Mouse (Mus musculus) heart, embryonic 14.5 days (tissue): Measurements from ENCODE around the gene Il17ra. TPM values are rescaled to one million over a fixed set of nuclear protein-coding genes. Genes with fewer than 3 reads are reported as not detected.

Experiments
- ATAC-seq: fragments of 200-750 bp; cut with Nextera tagmentation; 2 replicates; pipeline ENCODE4 v1.8.0; 2017; ENCODE audit warnings: low read depth, moderate TSS enrichment; ENCODE audit not compliant: insufficient number of reproducible peaks, insufficient read depth, low FRiP score
- H3K27ac ChIP-seq, 2 experiments: fragments of 200-500 bp in 1 of 2; fragments of 300-500 bp in 1 of 2; sonication (generic) in 1 of 2; replicated peaks in 1 of 2; 2 replicates each; pipeline ENCODE4 v1.5.1; 2012 to 2014; ENCODE audit warnings: low read depth in 2 of 2, low read length in 2 of 2, control low read depth in 1 of 2, mild to moderate bottlenecking in 1 of 2, mixed read lengths in 1 of 2; ENCODE audit not compliant: control insufficient read depth in 1 of 2, insufficient read depth in 1 of 2
- H3K27me3 ChIP-seq: fragments of 300-500 bp; sonication (generic); 2 replicates; pipeline ENCODE4 v1.6.1; 2014; ENCODE audit warnings: mild to moderate bottlenecking, low read length, control low read depth; ENCODE audit not compliant: control insufficient read depth, insufficient read depth
- H3K36me3 ChIP-seq: fragments of 300-500 bp; sonication (generic); 2 replicates; pipeline ENCODE4 v1.6.1; 2014; ENCODE audit warnings: mild to moderate bottlenecking, control low read depth, low read length, mixed read lengths; ENCODE audit not compliant: control insufficient read depth, insufficient read depth
- H3K4me1 ChIP-seq, 2 experiments: fragments of 200-500 bp in 1 of 2; fragments of 300-500 bp in 1 of 2; sonication (generic) in 1 of 2; 2 replicates each; pipeline ENCODE4 v1.6.1; 2012 to 2014; ENCODE audit warnings: low read length in 2 of 2, control low read depth in 1 of 2, mixed read lengths in 1 of 2; ENCODE audit not compliant: control insufficient read depth in 2 of 2, insufficient read depth in 2 of 2
- H3K4me2 ChIP-seq: fragments of 300-500 bp; sonication (generic); 2 replicates; pipeline ENCODE4 v1.6.1; 2014; ENCODE audit warnings: mild to moderate bottlenecking, low read length
- H3K4me3 ChIP-seq, 2 experiments: fragments of 200-500 bp in 1 of 2; fragments of 300-500 bp in 1 of 2; sonication (generic) in 1 of 2; 2 replicates each; pipeline ENCODE4 v1.5.1; 2012 to 2014; ENCODE audit warnings: low read length in 2 of 2, mild to moderate bottlenecking in 2 of 2, control low read depth in 1 of 2, low read depth in 1 of 2, moderate library complexity in 1 of 2; ENCODE audit not compliant: control insufficient read depth in 1 of 2, insufficient read depth in 1 of 2
- H3K9ac ChIP-seq: fragments of 300-500 bp; sonication (generic); 2 replicates; pipeline ENCODE4 v1.6.1; 2014; ENCODE audit warnings: mild to moderate bottlenecking, low read length
- H3K9me3 ChIP-seq: fragments of 300-500 bp; sonication (generic); 2 replicates; pipeline ENCODE4 v1.6.1; 2016; ENCODE audit warnings: low read length, control low read depth; ENCODE audit not compliant: control insufficient read depth
- WGBS: fragments of 180-500 bp; shearing (Covaris S2); extraction: QIAGEN DNeasy Blood & Tissue Kit; methylation state at CpG from one replicate; pipeline ENCODE4 v1.1.7; 2014; 5-methylcytosine and 5-hydroxymethylcytosine counted together
- polyA plus RNA-seq: library from polyadenylated mRNA; unstranded; fragments of >200 nt; fragmentation: Nextera tagmentation; extraction: Ambion mirVana; gene quantifications from 2 replicates; pipeline ENCODE4 v1.2.1, GENCODE M21; 2014

The Il17ra gene
- polyA plus RNA-seq, 1 experiment from 2014 or later: 1.8 TPM

- Histone ChIP-seq H3K27ac (no peak overlapping the region), H3K9ac (no peak overlapping the region), H3K4me2 (peak overlapping the region; percentile 99), H3K36me3 (no peaks in the 10 kb centered on the region), H3K9me3 (no peaks in the 10 kb centered on the region), H3K27me3 (peaks cover 43% of the 10 kb centered on the region), H3K4me3 (peak overlapping the region; percentile 62 to 67), H3K4me1 (peaks cover 5 to 22% of the 10 kb centered on the region in 2 experiments)
- no peak for ATAC-seq
- 4% methylated on average over 22 of the region's 22 CpGs for WGBS
Observed at GRCm38 (mm10) chr6:120491862-120492498, 28.9 kb downstream of the Il17ra start.

- ATAC-seq: 0 out of 2 replicates have a peak, but pooled peaks have one; percentile 2
- Histone ChIP-seq H3K9me3 (no peaks in the 10 kb centered on the region), H3K27ac (no peak overlapping the region), H3K4me2 (peak overlapping the region; percentile 99), H3K27me3 (peaks cover 43% of the 10 kb centered on the region), H3K4me1 (peaks cover 5 to 22% of the 10 kb centered on the region in 2 experiments), H3K9ac (peak overlapping the region; percentile 64), H3K4me3 (peak overlapping the region; percentile 62 to 67), H3K36me3 (no peaks in the 10 kb centered on the region)
- under 1% methylated on average over 92 of the region's 95 CpGs for WGBS
Observed at GRCm38 (mm10) chr6:120492499-120493373, 29.7 kb downstream of the Il17ra start.

DNA sequence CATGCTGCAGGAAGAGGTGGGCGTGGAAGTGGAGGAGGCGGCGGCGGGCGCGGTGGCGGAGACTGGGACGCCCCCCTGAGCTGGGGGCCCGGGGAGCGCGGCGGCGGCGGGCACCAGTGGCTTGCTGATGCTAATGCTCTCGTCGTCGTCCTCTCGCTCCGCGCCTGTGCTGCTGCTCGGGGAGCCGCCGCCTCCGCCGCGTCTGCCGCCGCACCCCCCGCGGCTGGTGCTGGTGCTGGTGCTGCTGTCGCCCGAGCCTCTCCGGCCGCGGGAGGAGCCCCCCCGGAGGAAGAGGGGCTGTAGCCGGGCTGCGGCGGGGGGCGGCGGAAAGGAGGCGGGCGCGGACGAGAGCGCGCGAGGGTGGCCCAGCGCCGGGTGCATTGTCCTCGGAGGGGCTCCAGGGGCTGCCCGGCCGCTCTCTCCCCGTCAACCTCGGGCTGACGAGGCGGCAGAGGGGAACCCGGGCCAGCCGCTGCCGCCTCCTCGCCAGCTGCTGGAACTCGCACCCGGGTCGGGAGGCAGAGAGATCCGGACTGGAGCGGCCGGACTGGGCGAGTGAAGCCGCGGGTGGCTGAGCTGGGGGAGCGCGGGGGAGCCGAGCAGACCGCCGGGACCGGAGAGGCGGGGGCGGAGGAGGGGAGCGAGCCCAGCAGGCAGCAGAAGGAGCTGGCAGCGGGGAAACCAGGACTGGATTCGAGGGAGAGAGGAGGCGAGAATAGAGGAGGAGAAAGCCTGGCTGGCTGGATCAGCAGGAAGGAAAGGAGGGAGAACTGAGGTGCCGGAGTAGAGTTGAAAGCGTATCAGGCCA is 30.5 kb downstream of the Il17ra start, which contains the start of gene Tmem121b:
Gene Tmem121b, minus strand, starts transcription at position 434 of the 808 bp plus-strand sequence.
- H3K9me3 ChIP-seq: no peaks in the 10 kb centered on the region
- peaks cover 43% of the 10 kb centered on the region for H3K27me3 ChIP-seq
- WGBS: under 1% methylated on average over 70 of the region's 84 CpGs
- no peaks in the 10 kb centered on the region for H3K36me3 ChIP-seq
- ATAC-seq: peak; percentile 23; the same call in 1 of the 2 replicates
- H3K4me3 ChIP-seq: peak within 1 kb of the TSS; percentile 62 to 67
- H3K27ac ChIP-seq: no peak within 1 kb of the TSS
- H3K4me1 ChIP-seq: peaks cover 5 to 22% of the 10 kb centered on the region in 2 experiments
- H3K4me2 ChIP-seq: peak within 1 kb of the TSS; percentile 99
- H3K9ac ChIP-seq: peak within 1 kb of the TSS; percentile 64

GRCm38 (mm10) chr6:120496544-120496943 is 33.5 kb downstream of the Il17ra start:
- Histone ChIP-seq H3K9ac (no peak overlapping the region), H3K4me3 (no peak overlapping the region), H3K4me1 (peaks cover 5 to 22% of the 10 kb centered on the region in 2 experiments), H3K4me2 (no peak overlapping the region), H3K9me3 (peaks cover 6% of the 10 kb centered on the region; the same call in 1 of the 2 replicates), H3K27ac (no peak overlapping the region), H3K36me3 (no peaks in the 10 kb centered on the region), H3K27me3 (peaks cover 29% of the 10 kb centered on the region)
- ATAC-seq: no peak
- 57% methylated on average over 3 of the region's 3 CpGs for WGBS

- H3K9ac ChIP-seq: no peak overlapping the region
- H3K4me1 ChIP-seq: no peaks in the 10 kb centered on the region
- H3K27me3 ChIP-seq: no peaks in the 10 kb centered on the region
- H3K36me3 ChIP-seq: peaks cover 8% of the 10 kb centered on the region
- H3K4me2 ChIP-seq: no peak overlapping the region
- H3K9me3 ChIP-seq: peaks cover 6% of the 10 kb centered on the region; the same call in 1 of the 2 replicates
- no peak for ATAC-seq
- WGBS: 69% methylated on average over 3 of the region's 3 CpGs
- no peak overlapping the region for H3K4me3 ChIP-seq
- H3K27ac ChIP-seq: no peak overlapping the region
Observed at GRCm38 (mm10) chr6:120504051-120504450, 41.0 kb downstream of the Il17ra start.

- no peak overlapping the region for H3K4me2 ChIP-seq
Observed at GRCm38 (mm10) chr6:120505531-120505930, 42.5 kb downstream of the Il17ra start.

DNA sequence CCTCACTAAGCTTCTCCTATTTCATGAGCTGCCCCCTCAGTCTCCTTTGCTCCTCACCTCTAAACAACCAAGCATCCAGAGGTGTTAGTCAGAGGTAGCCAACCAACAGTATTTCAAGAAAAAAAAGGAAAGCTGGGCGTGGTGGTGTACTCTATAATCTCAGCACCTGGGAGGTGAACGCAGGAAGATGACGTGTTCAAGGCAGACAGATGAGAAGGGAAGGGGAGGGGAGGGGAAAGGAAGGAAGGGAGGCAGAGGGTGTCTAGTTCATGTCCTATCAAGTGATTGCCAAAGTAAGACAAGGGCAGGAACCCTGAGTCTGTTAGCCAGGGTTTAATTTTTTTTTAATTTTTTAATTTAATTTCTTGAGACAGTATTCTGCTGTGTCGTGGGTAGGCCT is 45.6 kb downstream of the Il17ra start:
- no peak overlapping the region for H3K9ac ChIP-seq
- H3K4me2 ChIP-seq: no peak overlapping the region
- no peak overlapping the region for H3K4me3 ChIP-seq
- peaks cover 43% of the 10 kb centered on the region for H3K36me3 ChIP-seq
- no peaks in the 10 kb centered on the region for H3K27me3 ChIP-seq
- ATAC-seq: no peak
- no peaks in the 10 kb centered on the region for H3K9me3 ChIP-seq
- H3K4me1 ChIP-seq: no peaks in the 10 kb centered on the region
- H3K27ac ChIP-seq: no peak overlapping the region
- 77% methylated on average over 4 of the region's 4 CpGs for whole genome bisulfite sequencing

More at GRCm38 (mm10) chr6:120505531-120505930, 42.5 kb downstream of the Il17ra start:
- WGBS: 77% methylated on average over 4 of the region's 4 CpGs
- H3K36me3 ChIP-seq: peaks cover 21% of the 10 kb centered on the region
- no peak overlapping the region for H3K27ac ChIP-seq
- no peak overlapping the region for H3K4me3 ChIP-seq
- H3K27me3 ChIP-seq: no peaks in the 10 kb centered on the region
- H3K4me1 ChIP-seq: no peaks in the 10 kb centered on the region
- no peak for ATAC-seq
- H3K9me3 ChIP-seq: peaks cover 2% of the 10 kb centered on the region; the same call in 1 of the 2 replicates
- no peak overlapping the region for H3K9ac ChIP-seq
